Mouse (Mus musculus) lung, postnatal 25 days (tissue): ENCODE measurements around the gene Fcf1.

ENCODE experiments used
- DNase-seq: peaks from one replicate; pipeline ENCODE4 v3.0.0; 2022; ENCODE audit warnings: low spot score

Fcf1 gene

GRCm38 (mm10) chr12:84968831-84969655 is 1.7 kb upstream of the Fcf1 start:
- no peak for DNase-seq

GRCm38 (mm10) chr12:84969656-84970427 is 855 bp upstream of the Fcf1 start:
- DNase-seq, result no peak

GRCm38 (mm10) chr12:84979264-84979862 is 8.7 kb downstream of the Fcf1 start:
- DNase-seq, result no peak

- no peak for DNase-seq
Measured at GRCm38 (mm10) chr12:84989456-84989855, 18.8 kb downstream of the Fcf1 start.

- no peak for DNase-seq
Measured at GRCm38 (mm10) chr12:84995112-84995761, 24.5 kb downstream of the Fcf1 start.

- DNase-seq, result peak; percentile 98
Measured at GRCm38 (mm10) chr12:84996083-84996496, 25.4 kb downstream of the Fcf1 start, which contains the start of gene Ylpm1. Gene Ylpm1 (plus strand): TSS chr12:84996321.

- DNase-seq, result peak; percentile 12
Measured at GRCm38 (mm10) chr12:84996501-84997398, 26.1 kb downstream of the Fcf1 start.

GRCm38 (mm10) chr12:84999053-84999452 is 28.4 kb downstream of the Fcf1 start:
- DNase-seq, result no peak

- DNase-seq, result no peak
Measured at GRCm38 (mm10) chr12:85006206-85006605, 35.5 kb downstream of the Fcf1 start.

- no peak for DNase-seq
Measured at GRCm38 (mm10) chr12:85007021-85007420, 36.3 kb downstream of the Fcf1 start.

- DNase-seq, result no peak
Measured at GRCm38 (mm10) chr12:85009776-85010175, 39.1 kb downstream of the Fcf1 start.

GRCm38 (mm10) chr12:85010541-85010940 is 39.8 kb downstream of the Fcf1 start:
- DNase-seq, result no peak

- DNase-seq, result no peak
Measured at GRCm38 (mm10) chr12:85012185-85012584, 41.5 kb downstream of the Fcf1 start.

GRCm38 (mm10) chr12:85022071-85022470 is 51.4 kb downstream of the Fcf1 start:
- DNase-seq, result no peak

GRCm38 (mm10) chr12:85032710-85033109 is 62.0 kb downstream of the Fcf1 start:
- no peak for DNase-seq
